Mouse (Mus musculus): ENCODE data around the gene Kctd12.

The Kctd12 gene

DNA sequence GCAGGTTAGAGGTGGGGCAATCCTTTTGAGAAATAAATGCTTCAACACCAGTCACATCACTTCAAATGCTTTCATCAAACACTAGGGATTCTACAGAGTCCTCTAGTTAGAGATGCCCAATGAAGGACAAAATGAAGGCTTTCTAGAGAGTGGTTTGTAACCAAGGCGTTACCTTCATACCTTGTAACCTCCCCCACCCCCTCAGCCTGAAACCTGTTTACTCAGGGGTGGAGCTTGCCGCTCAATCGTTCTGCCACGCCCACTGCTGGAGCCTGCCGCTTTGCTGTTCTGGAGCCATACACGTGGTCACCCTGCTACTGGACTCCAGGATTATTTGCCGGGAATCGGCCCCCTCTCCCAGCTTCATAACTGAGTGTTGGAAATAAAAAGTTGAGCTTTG is 28.9 kb downstream of the Kctd12 start:
- DNase-seq = peak; percentile 20 to 37

DNA sequence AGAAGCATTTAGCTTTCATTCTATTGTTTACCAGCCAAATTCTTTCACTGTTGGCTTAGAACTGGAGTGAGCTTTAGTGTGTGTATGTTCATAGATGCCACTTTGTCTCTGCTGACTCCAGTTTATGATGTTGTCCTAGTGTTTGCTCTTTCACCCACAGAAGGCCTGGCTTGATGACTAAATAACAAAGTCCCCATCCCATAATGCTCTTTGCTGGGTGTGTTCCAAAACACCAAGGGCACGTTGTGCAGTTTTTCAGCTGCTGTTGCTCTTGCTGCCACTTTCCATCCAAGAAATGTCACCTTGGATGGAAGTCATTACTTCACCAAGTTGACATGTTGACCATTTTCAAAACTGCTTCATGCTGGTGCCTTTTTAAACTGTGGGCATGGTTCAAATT is 30.5 kb downstream of the Kctd12 start:
- no peak for DNase-seq

DNA sequence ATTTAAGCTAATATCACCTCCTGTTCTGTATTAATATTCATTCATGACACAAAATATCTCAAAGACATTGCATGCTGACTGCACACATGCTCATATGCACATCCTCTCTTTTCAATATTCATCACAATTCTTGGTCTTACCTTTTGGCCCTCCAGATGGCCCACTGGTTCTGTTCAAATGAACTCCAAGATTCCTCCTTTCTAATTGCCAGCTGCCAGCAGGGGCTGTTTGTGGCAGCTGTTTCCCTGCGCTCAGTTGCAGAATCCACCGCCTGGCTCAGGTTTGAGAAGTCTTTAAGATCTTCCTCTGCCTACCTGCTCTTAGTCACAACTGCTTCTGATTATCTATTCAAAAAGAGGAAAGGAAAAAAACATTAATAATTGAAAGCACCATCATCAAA is 34.6 kb downstream of the Kctd12 start:
- no peak for DNase-seq

DNA sequence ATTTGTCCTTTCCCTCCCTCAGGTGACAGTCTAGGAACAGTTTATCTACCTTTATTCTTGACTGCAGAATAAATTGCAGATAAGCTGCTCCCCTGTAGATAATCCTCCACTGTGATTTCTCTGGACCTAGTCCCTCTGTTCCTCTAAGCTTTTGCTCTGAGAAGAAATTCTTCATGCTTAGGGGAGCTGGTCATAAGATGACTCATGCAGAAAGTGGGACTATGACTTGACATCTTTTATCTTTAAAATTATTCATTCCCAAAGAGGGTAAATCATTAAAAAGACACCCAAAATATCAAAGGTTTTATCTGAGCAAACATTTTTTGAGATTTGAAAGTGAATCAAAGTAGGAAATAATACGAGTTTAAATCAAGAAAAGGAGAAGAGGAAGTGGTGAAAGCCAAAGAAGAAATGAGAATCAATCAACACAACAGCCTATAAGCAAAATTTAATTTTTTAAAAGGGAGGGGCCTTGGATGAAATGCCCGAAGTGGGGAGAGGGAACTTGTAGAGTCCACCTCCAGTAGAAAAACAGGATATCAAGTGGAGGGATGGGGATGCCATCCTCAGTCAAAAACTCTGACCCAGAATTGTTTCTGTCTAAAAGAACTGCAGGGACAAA is 40.1 kb downstream of the Kctd12 start:
- no peak for DNase-seq

DNA sequence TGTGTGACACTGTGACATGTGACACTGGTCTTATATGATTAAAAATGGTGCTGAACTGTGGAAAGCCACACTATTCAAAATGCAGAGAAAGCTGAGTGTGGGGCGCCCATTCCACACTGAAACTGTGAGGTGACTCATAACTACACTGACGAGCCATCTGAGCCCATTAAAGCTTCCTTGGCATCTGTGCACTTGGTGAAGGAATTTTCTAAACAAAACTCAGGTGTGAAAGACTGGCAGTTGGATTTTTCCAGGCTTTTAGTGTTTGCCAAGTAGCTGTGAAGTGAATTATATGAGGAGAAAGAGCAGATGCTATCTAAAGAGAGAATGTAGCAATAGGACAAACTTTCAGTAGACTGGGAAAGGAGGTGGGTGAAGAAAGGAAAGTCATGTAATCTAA is 47.6 kb downstream of the Kctd12 start:
- no peak for DNase-seq

DNA sequence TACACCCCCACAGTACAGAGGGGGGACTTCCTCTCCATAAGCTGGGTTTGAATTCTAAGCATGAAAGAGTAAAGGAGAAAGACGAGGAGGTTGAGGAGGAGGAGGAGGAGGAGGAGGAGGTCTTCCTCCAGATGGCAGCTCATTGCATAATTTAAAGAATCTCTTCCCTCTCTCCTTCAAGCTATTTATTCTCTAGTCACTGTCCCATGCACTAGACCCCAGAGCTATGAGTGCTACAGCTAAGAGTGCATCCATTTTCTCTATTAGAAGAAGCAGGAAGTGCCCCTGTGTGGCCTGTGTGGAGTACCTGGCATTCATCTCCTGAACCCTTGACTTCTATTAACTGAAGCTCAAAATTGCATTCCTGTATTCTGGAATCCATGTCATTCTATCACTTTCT is 51.5 kb downstream of the Kctd12 start:
- DNase-seq = no peak

DNA sequence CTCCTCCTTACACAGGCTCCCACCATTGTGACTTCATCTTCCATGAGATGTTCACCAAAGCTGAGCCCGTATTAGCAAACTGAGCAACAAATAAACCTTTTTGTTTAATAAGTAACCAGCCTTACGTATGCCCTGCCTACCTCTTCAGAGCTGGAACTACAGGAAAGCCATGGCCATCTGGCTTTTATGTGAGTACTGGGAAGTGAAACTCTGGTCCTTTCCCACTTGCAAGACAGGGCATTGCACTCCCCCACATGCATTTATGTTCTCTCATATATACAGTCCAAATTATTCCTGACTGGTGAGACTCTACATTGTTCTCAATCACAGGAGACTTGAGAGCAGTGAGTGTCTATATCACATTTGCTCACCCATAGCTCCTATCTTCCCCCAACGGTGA is 52.9 kb downstream of the Kctd12 start:
- no peak for DNase-seq

DNA sequence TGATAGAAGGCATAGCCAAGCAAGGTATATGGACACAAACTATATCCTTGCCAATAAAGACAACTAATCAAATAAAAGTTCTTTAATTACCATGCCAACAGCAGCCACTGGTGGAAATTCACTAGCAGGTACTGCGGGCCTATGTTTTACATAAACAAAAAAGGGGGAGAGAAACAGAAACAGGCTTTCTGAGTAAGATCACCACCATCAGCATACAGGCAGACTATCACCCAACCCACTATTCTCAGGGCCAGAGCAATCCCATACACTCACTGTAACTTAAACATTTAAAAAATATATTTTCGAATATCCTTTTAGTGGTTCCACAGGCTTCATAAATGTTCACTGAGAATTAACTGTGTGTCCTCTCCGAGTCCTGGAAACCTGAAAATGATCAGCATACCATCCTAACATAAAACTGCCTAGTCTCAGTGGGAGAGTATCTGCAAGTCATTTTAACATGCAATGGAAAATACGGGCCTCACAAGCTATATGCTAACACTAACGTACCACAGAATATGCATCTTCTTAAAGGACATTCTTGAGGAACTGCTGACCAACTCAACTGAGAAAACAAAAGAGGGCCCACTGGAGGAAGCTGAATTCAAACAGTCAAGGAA is 54.5 kb downstream of the Kctd12 start:
- no peak for DNase-seq
